Mouse (Mus musculus): ENCODE measurements around the gene Phospho1.

Gene Phospho1

DNA sequence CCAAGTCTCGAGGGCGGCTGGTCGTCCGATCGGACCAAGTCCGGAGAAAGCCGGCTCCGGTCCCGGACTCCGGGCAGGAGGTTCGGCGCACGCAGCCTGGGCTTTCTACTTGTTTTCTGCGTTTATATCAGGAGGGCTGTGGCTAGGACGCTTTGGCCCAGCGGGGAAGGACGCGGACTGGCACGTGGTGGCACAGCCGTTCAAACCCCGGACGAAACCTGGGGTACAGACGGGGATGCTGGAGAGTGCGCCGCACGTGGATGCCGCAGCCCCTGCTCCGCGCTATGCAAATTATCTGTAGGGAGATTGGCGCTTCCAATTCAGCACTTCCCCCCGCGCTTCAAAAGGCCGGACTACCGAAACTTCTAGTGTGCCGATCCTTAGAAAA, 35.2 kb downstream of the Phospho1 start:
- POLR2A ChIA-PET: interaction anchor here in 2 of 4 experiments (0.7 to 3.1 kb wide), 11 partner anchors 8 to 216 kb away, joined by 3 to 16 read pairs (median 5); partner anchors contain the start of genes Abi3 (in 1 of the 2), Atp5g1 (in 1 of the 2) and B4galnt2 (in 1 of the 2)
- CTCF ChIA-PET: interaction anchor here in 2 of 4 experiments (0.6 to 0.9 kb wide), 2 partner anchors 32 to 1807 kb away, joined by 3 to 4 read pairs; no protein-coding TSS in a partner anchor

DNA sequence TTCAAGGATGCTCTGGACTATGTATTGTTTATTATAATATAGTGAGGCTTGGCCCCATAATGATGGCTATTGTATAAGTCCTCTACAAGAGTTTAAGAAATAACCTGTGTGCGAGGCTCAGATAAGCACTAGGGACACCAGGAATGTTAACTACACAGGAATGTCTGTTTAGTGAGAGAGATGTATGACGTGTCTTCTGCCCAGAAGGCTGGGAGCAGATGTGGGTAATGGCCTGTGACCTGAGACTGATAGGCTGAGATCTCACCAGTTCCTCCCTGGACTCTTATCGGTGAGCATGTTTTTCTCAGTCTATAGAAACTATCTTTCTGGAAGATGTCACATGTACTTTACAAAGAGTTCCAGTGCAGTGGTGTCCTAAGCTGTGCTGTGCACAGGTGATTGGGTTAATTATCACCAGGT, 35.8 kb downstream of the Phospho1 start:
- CTCF ChIA-PET: interaction anchor here in 1 of 4 experiments (1.2 kb wide), 1 partner anchor 40 kb away, joined by 3 read pairs; no protein-coding TSS in a partner anchor
- POLR2A ChIA-PET: interaction anchor here in 2 of 4 experiments (1.1 to 3.0 kb wide), 3 partner anchors 10 to 174 kb away, joined by 3 to 10 read pairs (median 8); no protein-coding TSS in a partner anchor

DNA sequence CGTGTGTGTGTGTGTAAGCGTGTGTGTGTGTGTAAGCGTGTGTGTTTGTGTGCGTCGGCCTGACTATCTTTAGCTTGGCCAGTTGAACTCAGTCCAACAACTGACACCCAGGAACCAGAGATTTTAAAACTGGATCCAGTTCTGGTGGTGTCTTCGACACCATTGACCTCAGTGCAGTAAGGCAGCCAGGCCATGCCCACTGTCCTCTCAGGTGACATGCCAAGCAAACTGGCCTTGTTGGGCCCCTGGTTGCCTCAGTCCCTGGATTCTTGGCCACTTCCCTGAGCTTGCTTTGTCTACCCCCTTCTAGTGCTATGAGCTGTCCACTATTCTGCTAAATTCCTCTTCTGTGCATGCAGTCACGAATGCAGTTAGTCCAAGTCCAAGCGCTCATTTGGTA, 37.1 kb downstream of the Phospho1 start:
- ChIA-PET CTCF (interaction anchor here in 1 of 4 experiments (1.2 kb wide), 1 partner anchor 41 kb away, joined by 3 read pairs; no protein-coding TSS in a partner anchor), POLR2A (interaction anchor here in 3 of 4 experiments (0.6 to 3.0 kb wide), 11 partner anchors 9 to 1589 kb away, joined by 3 to 11 read pairs (median 4); partner anchors contain the start of gene Abi3 (in 1 of the 3))

DNA sequence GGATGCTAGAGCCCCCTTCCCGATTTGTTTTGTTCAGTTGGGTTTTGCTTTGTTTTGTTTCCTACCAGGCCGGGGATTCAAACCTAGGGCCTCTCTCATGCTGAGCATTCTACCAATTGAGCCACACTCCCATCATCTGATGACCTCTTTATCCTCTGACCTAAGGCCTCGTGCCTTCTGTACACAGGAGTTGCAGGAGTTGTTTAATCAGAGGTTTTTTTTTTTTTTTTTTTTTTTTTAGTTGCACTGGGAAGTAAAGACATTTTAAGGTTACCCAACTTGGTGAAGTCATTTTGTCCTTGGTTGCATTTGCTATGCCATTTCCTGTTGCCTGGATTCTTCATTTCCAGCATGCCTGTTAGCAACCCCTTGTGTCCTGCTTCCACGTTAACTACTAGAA, 45.1 kb downstream of the Phospho1 start:
- POLR2A ChIA-PET: interaction anchor here in 3 of 4 experiments (0.6 to 4.1 kb wide), 19 partner anchors 8 to 139 kb away, joined by 3 to 16 read pairs (median 4); partner anchors contain the start of genes B4galnt2 (in 1 of the 3) and Phospho1 (in 1 of the 3)

DNA sequence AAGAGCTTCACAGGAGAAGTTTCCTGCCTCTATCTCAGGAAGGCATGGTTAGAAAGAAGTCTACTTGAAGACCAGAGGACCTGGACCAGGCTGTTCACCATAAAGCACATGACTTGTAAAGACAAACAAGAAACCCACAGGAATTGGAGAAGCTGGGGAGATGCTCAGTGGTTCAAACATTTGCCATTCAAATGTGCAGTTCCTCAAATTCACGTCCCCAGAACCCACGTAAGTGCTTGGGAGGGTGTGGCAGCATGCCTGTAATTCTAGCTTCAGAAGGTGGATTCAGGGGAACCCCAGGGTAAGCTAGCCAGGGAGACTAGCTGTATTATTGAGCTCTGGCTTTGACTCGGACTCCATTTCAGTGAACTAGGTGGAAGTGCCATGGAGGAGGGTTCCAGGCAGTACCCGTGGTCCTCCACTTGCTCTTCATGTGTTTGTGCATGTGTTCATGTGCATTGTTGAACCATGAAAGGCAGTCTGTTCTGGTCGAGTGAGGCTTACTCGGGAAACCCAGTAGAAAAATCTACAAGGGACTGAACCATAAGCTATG, 45.7 kb downstream of the Phospho1 start:
- CTCF ChIA-PET: interaction anchor here (0.6 to 1.7 kb wide), 6 partner anchors 12 to 392 kb away, joined by 3 to 7 read pairs (median 4); partner anchors contain the start of gene Snf8 (in 1 of the 4)
- POLR2A ChIA-PET: interaction anchor here (0.6 to 4.1 kb wide), 34 partner anchors 8 to 195 kb away, joined by 3 to 16 read pairs (median 4); partner anchors contain the start of genes Phospho1 (in 2 of the 4), B4galnt2 (in 1 of the 4), Snf8 (in 1 of the 4) and Ube2z (in 1 of the 4)

More for the DNA sequence above, 45.1 kb downstream of the Phospho1 start:
- CTCF ChIA-PET: interaction anchor here in 3 of 4 experiments (1.1 to 1.7 kb wide), 5 partner anchors 38 to 392 kb away, joined by 3 to 7 read pairs (median 3); partner anchors contain the start of genes Ngfr (in 1 of the 3) and Phb (in 1 of the 3)

DNA sequence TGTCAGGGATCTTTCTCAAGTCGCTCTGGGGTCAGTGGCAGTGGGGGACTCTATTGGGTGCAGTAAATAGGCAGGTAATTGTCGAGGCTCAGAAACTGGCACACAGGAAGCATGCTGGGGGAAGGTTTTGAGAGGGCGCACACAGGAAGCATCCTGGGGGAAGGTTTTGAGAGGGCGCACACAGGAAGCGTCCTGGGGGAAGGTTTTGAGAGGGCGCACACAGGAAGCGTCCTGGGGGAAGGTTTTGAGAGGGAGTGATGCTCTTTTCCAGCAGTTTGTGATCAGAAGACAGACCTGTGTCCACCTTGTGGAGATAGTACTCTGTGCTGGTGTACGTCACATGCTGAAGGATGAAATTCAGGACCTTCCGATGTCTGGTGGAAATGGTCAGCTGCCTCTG, 51.5 kb downstream of the Phospho1 start:
- CTCF ChIA-PET: interaction anchor here (0.6 to 5.4 kb wide), 20 partner anchors 12 to 199 kb away, joined by 3 to 41 read pairs (median 4); no protein-coding TSS in a partner anchor
- POLR2A ChIA-PET: interaction anchor here (0.5 to 3.0 kb wide), 24 partner anchors 8 to 1023 kb away, joined by 3 to 17 read pairs (median 4); partner anchors contain the start of genes Abi3 (in 1 of the 4), Atp5g1 (in 1 of the 4) and Snf8 (in 1 of the 4)

DNA sequence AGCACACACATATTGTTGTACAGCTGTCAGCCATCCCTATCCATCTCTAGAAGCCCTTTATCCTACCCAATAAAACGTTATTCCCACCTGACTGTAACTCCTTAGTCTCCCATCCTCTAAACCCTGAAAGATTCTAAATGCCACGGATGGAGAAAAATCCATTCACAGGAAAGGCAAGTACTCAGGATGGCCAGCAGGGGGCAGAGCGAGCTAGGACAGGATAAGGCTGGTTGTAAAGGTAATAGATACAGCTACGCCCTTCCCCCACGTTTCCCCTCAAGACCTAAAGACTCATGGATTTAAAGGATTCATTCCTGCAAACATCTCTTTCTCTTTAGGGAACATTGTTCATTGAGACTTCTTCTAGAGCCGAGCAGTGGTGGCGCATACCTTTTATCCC, 52.0 kb downstream of the Phospho1 start:
- ChIA-PET CTCF (interaction anchor here (0.5 to 5.4 kb wide), 40 partner anchors 8 to 665 kb away, joined by 3 to 41 read pairs (median 4); partner anchors contain the start of genes B4galnt2 (in 1 of the 4) and Snf8 (in 1 of the 4)), POLR2A (interaction anchor here (0.5 to 3.0 kb wide), 27 partner anchors 8 to 1063 kb away, joined by 3 to 17 read pairs (median 4); partner anchors contain the start of genes Abi3 (in 1 of the 4), Atp5g1 (in 1 of the 4), Snf8 (in 1 of the 4) and Ube2z (in 1 of the 4))

DNA sequence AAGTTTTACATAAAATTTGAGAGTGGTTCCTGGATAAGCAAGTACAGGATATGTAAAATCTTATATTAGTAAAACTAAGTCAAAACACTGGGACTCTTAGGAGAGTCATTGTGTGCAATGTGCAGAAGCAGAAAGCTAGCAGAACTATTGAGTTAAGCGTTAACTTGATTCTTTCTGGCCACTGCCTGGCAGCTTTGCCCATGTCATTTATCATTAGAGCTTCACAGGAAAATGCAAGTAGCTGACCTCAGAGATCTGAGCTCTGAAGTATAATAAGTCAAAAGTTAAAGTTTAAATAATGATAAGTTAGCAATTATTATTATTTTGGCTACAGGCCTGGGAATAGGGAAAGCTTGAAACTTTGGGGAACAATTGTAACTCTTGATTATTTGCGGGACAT, 55.6 kb downstream of the Phospho1 start:
- CTCF ChIA-PET: interaction anchor here in 2 of 4 experiments (0.6 to 5.4 kb wide), 3 partner anchors 61 to 281 kb away, joined by 3 to 41 read pairs (median 3); no protein-coding TSS in a partner anchor
- POLR2A ChIA-PET: interaction anchor here in 1 of 4 experiments (0.7 kb wide), 1 partner anchor 207 kb away, joined by 3 read pairs; no protein-coding TSS in a partner anchor

All from embryonic stem cell, embryonic (primary cell).